Mouse (Mus musculus) adrenal gland, postnatal 25 days (tissue): ENCODE data around the gene Tcf15. TPM values are rescaled to one million over a fixed set of nuclear protein-coding genes. Genes with fewer than 3 reads are reported as not detected.

ENCODE experiments used
- DNase-seq: peaks from one replicate; pipeline ENCODE4 v3.0.0; 2021; ENCODE audit warnings: mixed read lengths
- total RNA-seq: library from RNA; stranded (reverse); gene quantifications from 2 replicates; pipeline ENCODE4 v1.2.3, GENCODE M21; 2021

Gene Tcf15
- total RNA-seq, 1 experiment from 2014 or later: 5.0 TPM

- DNase-seq: no peak
These were observed 20.5 kb upstream of the Tcf15 start for GRCm38 (mm10) chr2:152122896-152123295.

GRCm38 (mm10) chr2:152128597-152128996 is 14.8 kb upstream of the Tcf15 start:
- no peak for DNase-seq

GRCm38 (mm10) chr2:152129778-152130177 is 13.6 kb upstream of the Tcf15 start:
- no peak for DNase-seq

GRCm38 (mm10) chr2:152132016-152132415 is 11.3 kb upstream of the Tcf15 start:
- DNase-seq: no peak

- DNase-seq: no peak
These were observed 10.7 kb upstream of the Tcf15 start for GRCm38 (mm10) chr2:152132691-152133090.

GRCm38 (mm10) chr2:152139191-152139987 is 4.0 kb upstream of the Tcf15 start:
- no peak for DNase-seq

- DNase-seq: no peak
These were observed 2.4 kb upstream of the Tcf15 start for GRCm38 (mm10) chr2:152140941-152141340.

GRCm38 (mm10) chr2:152141491-152141890 is 1.9 kb upstream of the Tcf15 start:
- no peak for DNase-seq

- DNase-seq: peak; percentile 53
These were observed 1.3 kb upstream of the Tcf15 start for GRCm38 (mm10) chr2:152142046-152142445.

GRCm38 (mm10) chr2:152142571-152142970 is 790 bp upstream of the Tcf15 start:
- no peak for DNase-seq

- DNase-seq: no peak
These were observed 743 bp downstream of the Tcf15 start for GRCm38 (mm10) chr2:152144158-152144450.

- DNase-seq: no peak
These were observed 1.1 kb downstream of the Tcf15 start for GRCm38 (mm10) chr2:152144501-152144900.

- DNase-seq: no peak
These were observed 2.4 kb downstream of the Tcf15 start for GRCm38 (mm10) chr2:152145711-152146110.

- DNase-seq: no peak
These were observed 3.7 kb downstream of the Tcf15 start for GRCm38 (mm10) chr2:152147079-152147478.

GRCm38 (mm10) chr2:152148675-152149074 is 5.3 kb downstream of the Tcf15 start:
- no peak for DNase-seq

GRCm38 (mm10) chr2:152149891-152150290 is 6.5 kb downstream of the Tcf15 start:
- DNase-seq: no peak

- peak; percentile 22 for DNase-seq
These were observed 7.0 kb downstream of the Tcf15 start for GRCm38 (mm10) chr2:152150373-152150772.

GRCm38 (mm10) chr2:152153361-152153760 is 10.0 kb downstream of the Tcf15 start:
- DNase-seq: no peak

- peak; percentile 62 for DNase-seq
These were observed 12.2 kb downstream of the Tcf15 start for GRCm38 (mm10) chr2:152155414-152156208.

GRCm38 (mm10) chr2:152156471-152156870 is 13.1 kb downstream of the Tcf15 start:
- no peak for DNase-seq

GRCm38 (mm10) chr2:152159487-152159886 is 16.1 kb downstream of the Tcf15 start:
- DNase-seq: no peak

GRCm38 (mm10) chr2:152166257-152166656 is 22.9 kb downstream of the Tcf15 start:
- no peak for DNase-seq

GRCm38 (mm10) chr2:152167851-152168290 is 24.5 kb downstream of the Tcf15 start:
- DNase-seq: peak; percentile 20

GRCm38 (mm10) chr2:152169377-152169776 is 26.0 kb downstream of the Tcf15 start:
- no peak for DNase-seq
